Mouse (Mus musculus) yolk sac, embryonic 10.5 days (tissue): ENCODE results near the gene Gsk3a.

Experiments
- DNase-seq: peaks from one replicate; pipeline ENCODE4 v3.0.0-alpha.2; 2017; ENCODE audit warnings: low spot score

Gsk3a gene

GRCm38 (mm10) chr7:25221102-25221883, 16.4 kb downstream of the Gsk3a start, which contains the start of gene Zfp526:
Gene Zfp526, plus strand, starts transcription at chr7:25221425.
- DNase-seq, result peak; percentile 98

- DNase-seq, result peak; percentile 69
These were observed 17.1 kb downstream of the Gsk3a start, which contains the start of gene Dedd2 for GRCm38 (mm10) chr7:25220457-25221101. Gene Dedd2, minus strand, starts transcription at chr7:25220615.

GRCm38 (mm10) chr7:25219756-25220456, 17.7 kb downstream of the Gsk3a start:
- DNase-seq, result peak; percentile 96

- no peak for DNase-seq
These were observed 18.3 kb downstream of the Gsk3a start for GRCm38 (mm10) chr7:25219416-25219750.

- peak; percentile 85 for DNase-seq
These were observed 18.8 kb downstream of the Gsk3a start for GRCm38 (mm10) chr7:25218705-25219415.

GRCm38 (mm10) chr7:25217653-25218395, 19.8 kb downstream of the Gsk3a start:
- DNase-seq, result no peak

- DNase-seq, result no peak
These were observed 23.5 kb downstream of the Gsk3a start for GRCm38 (mm10) chr7:25214172-25214571.

GRCm38 (mm10) chr7:25213099-25213498, 24.6 kb downstream of the Gsk3a start:
- no peak for DNase-seq

GRCm38 (mm10) chr7:25210482-25210881, 27.2 kb downstream of the Gsk3a start:
- no peak for DNase-seq

GRCm38 (mm10) chr7:25209161-25209622, 28.5 kb downstream of the Gsk3a start:
- DNase-seq, result no peak

- DNase-seq, result no peak
These were observed 31.4 kb downstream of the Gsk3a start for GRCm38 (mm10) chr7:25206094-25206830.

GRCm38 (mm10) chr7:25205355-25206093, 32.1 kb downstream of the Gsk3a start:
- no peak for DNase-seq

- no peak for DNase-seq
These were observed 34.0 kb downstream of the Gsk3a start for GRCm38 (mm10) chr7:25203624-25204023.

- peak; percentile 74 for DNase-seq
These were observed 40.1 kb downstream of the Gsk3a start for GRCm38 (mm10) chr7:25197384-25198018.

GRCm38 (mm10) chr7:25196107-25196506, 41.5 kb downstream of the Gsk3a start:
- DNase-seq, result no peak

GRCm38 (mm10) chr7:25195148-25195547, 42.5 kb downstream of the Gsk3a start:
- DNase-seq, result no peak

GRCm38 (mm10) chr7:25192110-25192509, 45.5 kb downstream of the Gsk3a start:
- DNase-seq, result no peak

- no peak for DNase-seq
These were observed 46.8 kb downstream of the Gsk3a start for GRCm38 (mm10) chr7:25190806-25191205.
